Mouse (Mus musculus): ENCODE data around the gene Nptx1.

Nptx1 gene

GRCm38 (mm10) chr11:119499297-119499696, 48.3 kb downstream of the Nptx1 start:
- intact Hi-C loops (cut with DNase I) = no loop called here

GRCm38 (mm10) chr11:119497451-119497850, 50.1 kb downstream of the Nptx1 start:
- intact Hi-C loops (cut with DNase I) = no loop called here

- intact Hi-C loops (cut with DNase I) = no loop called here
These were observed 51.4 kb downstream of the Nptx1 start for GRCm38 (mm10) chr11:119496147-119496546.

- intact Hi-C loops (cut with DNase I) = no loop called here
These were observed 54.0 kb downstream of the Nptx1 start for GRCm38 (mm10) chr11:119493516-119493915.

GRCm38 (mm10) chr11:119492830-119493229, 54.7 kb downstream of the Nptx1 start:
- intact Hi-C loops (cut with DNase I) = no loop called here

- intact Hi-C loops (cut with DNase I) = no loop called here
These were observed 55.9 kb downstream of the Nptx1 start for GRCm38 (mm10) chr11:119491690-119492087.

GRCm38 (mm10) chr11:119490861-119491689, 56.5 kb downstream of the Nptx1 start, which contains the start of gene Endov:
Gene Endov (plus strand): TSS chr11:119491347.
- intact Hi-C loops (cut with DNase I) = no loop called here
